Mouse (Mus musculus): ENCODE measurements at regions not wholly inside any gene's neighbourhood (a gene's known extent, or its start where the extent isn't known, plus 50 kb on each side); places are given as distances from the start of the nearest gene placed in this dataset.
"Not testable (repeated sequence)": the region's sequence is repeated elsewhere in the genome, so short reads cannot be mapped to it uniquely, and the experiment has no call there.

DNA sequence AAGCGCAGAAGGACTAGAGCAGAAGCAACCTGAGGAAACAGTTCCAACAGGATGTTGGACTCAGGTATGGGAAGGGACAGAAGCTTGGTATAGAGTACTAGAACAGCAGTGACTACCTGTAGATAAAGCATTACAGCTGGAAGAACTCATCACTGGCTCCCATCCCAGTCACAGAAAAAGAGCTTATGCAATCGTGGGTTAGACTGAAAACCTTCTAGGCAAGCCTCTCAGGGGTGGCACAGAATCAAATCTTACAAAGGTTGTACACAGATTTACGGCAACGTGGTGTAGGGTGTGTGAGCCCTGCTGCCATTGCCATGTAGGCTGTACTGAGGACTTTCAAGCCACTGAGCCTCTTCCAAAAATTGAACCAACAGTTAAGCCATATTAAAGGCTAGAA is 278.6 kb downstream of the Gadd45g start:
- H3K4me1 ChIP-seq: peaks cover 4% of the 10 kb centered on the region; the same call in 1 of the 2 replicates
- no peak overlapping the region for H3K27ac ChIP-seq (replicated peaks)
- no peak for DNase-seq (ENCODE audit: low spot score)
- 86% methylated on average over 4 of the region's 4 CpGs for WGBS
- H3K4me3 ChIP-seq: no peak overlapping the region
- H3K9me3 ChIP-seq: no peaks in the 10 kb centered on the region
- no peaks in the 10 kb centered on the region; the same call in 1 of the 2 replicates for H3K27me3 ChIP-seq (replicated peaks; ENCODE audit: low read depth, poor library complexity, severe bottlenecking)
- no peaks in the 10 kb centered on the region for H3K36me3 ChIP-seq (replicated peaks)

GRCm38 (mm10) chr13:52127751-52128150 is 281.3 kb downstream of the Gadd45g start:
- no peaks in the 10 kb centered on the region for H3K4me1 ChIP-seq
- 85% methylated on average over 9 of the region's 9 CpGs for WGBS

DNA sequence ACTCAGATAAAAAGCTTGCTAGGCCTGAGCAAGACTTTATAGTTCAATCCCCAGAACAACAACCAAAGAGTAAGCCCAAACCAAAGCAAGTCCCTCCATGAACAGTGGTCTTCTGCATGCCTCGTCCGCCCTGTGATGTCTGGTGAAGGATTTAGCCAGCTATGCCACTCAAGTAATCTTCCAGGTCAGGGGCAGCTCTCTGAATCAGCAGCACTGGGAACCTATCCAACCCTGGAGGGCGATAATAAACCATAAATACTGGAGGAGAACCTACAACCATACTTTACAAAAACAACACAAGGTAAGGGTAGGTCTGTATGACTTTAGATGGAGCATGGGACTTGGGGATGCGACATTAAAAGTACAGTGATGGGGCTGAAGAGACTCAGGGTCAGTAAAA is 283.0 kb downstream of the Gadd45g start:
- no peak for DNase-seq (ENCODE audit: low spot score)
- H3K9me3 ChIP-seq: peaks cover 7% of the 10 kb centered on the region; the same call in 1 of the 2 replicates
- H3K27me3 ChIP-seq (replicated peaks; ENCODE audit: low read depth, poor library complexity, severe bottlenecking): no peaks in the 10 kb centered on the region
- H3K27ac ChIP-seq (replicated peaks): no peak overlapping the region
- WGBS: 90% methylated on average over 4 of the region's 4 CpGs
- no peaks in the 10 kb centered on the region for H3K36me3 ChIP-seq (replicated peaks)
- no peaks in the 10 kb centered on the region for H3K4me1 ChIP-seq
- no peak overlapping the region for H3K4me3 ChIP-seq

More at GRCm38 (mm10) chr13:52127751-52128150, 281.3 kb downstream of the Gadd45g start:
- Histone ChIP-seq H3K27me3 (replicated peaks; ENCODE audit: low read depth, poor library complexity, severe bottlenecking) (no peaks in the 10 kb centered on the region; the same call in 1 of the 2 replicates), H3K9me3 (peaks cover 7% of the 10 kb centered on the region; the same call in 1 of the 2 replicates), H3K4me3 (no peak overlapping the region), H3K27ac (replicated peaks) (no peak overlapping the region), H3K36me3 (replicated peaks) (no peaks in the 10 kb centered on the region)
- no peak for DNase-seq (ENCODE audit: low spot score)

DNA sequence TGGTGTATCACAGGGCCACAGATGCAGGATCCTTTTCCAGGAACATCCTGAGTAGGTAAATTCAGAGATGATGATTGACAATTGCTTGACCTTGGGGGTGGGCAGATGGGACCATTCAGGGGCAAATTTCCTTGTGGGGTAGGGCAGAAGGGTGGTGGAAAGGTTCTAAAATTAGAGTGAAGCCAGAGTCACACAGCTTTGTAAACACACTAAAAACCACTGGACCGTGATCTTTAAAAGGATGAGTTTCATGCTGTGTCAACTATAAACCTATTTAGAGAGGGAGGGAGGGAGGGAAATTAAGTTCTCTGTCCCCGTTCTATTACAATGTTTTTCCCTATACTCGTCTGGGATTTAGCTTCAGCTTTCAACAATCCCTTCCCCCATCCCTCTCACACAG is 286.7 kb downstream of the Gadd45g start:
- no peak for DNase-seq (ENCODE audit: low spot score)
- no peak overlapping the region for H3K27ac ChIP-seq (replicated peaks)
- WGBS: 75% methylated on average over 3 of the region's 3 CpGs

GRCm38 (mm10) chr13:52138331-52138945 is 292.0 kb downstream of the Gadd45g start:
- Histone ChIP-seq H3K4me3 (no peak overlapping the region), H3K9me3 (no peaks in the 10 kb centered on the region), H3K36me3 (replicated peaks) (no peaks in the 10 kb centered on the region), H3K27me3 (replicated peaks; ENCODE audit: low read depth, poor library complexity, severe bottlenecking) (0 out of 2 replicates have a peak, but pooled peaks cover 4% of the 10 kb centered on the region), H3K4me1 (peaks cover 8% of the 10 kb centered on the region), H3K27ac (replicated peaks) (no peak overlapping the region)
- no peak for DNase-seq (ENCODE audit: low spot score)
- 82% methylated on average over 6 of the region's 6 CpGs for WGBS

More for the DNA sequence above, 286.7 kb downstream of the Gadd45g start:
- H3K4me3 ChIP-seq: no peak overlapping the region
- H3K36me3 ChIP-seq (replicated peaks): no peaks in the 10 kb centered on the region
- peaks cover 7% of the 10 kb centered on the region; the same call in 1 of the 2 replicates for H3K9me3 ChIP-seq
- no peaks in the 10 kb centered on the region for H3K4me1 ChIP-seq
- 0 out of 2 replicates have a peak, but pooled peaks cover 4% of the 10 kb centered on the region for H3K27me3 ChIP-seq (replicated peaks; ENCODE audit: low read depth, poor library complexity, severe bottlenecking)

- H3K27me3 ChIP-seq (replicated peaks; ENCODE audit: low read depth, poor library complexity, severe bottlenecking): 0 out of 2 replicates have a peak, but pooled peaks cover 4% of the 10 kb centered on the region
- H3K4me3 ChIP-seq: no peak overlapping the region
- no peak overlapping the region for H3K27ac ChIP-seq (replicated peaks)
- no peaks in the 10 kb centered on the region for H3K9me3 ChIP-seq
- H3K36me3 ChIP-seq (replicated peaks): no peaks in the 10 kb centered on the region
- peak; percentile 24 for DNase-seq (ENCODE audit: low spot score)
- 36% methylated on average over 15 of the region's 15 CpGs for WGBS
- H3K4me1 ChIP-seq: peaks cover 8% of the 10 kb centered on the region
Measured at GRCm38 (mm10) chr13:52139140-52139809, 292.8 kb downstream of the Gadd45g start.

GRCm38 (mm10) chr13:52140221-52140620 is 293.7 kb downstream of the Gadd45g start:
- Histone ChIP-seq H3K9me3 (peaks cover 5% of the 10 kb centered on the region; the same call in 1 of the 2 replicates), H3K36me3 (replicated peaks) (no peaks in the 10 kb centered on the region), H3K27ac (replicated peaks) (no peak overlapping the region), H3K4me1 (peaks cover 8% of the 10 kb centered on the region), H3K27me3 (replicated peaks; ENCODE audit: low read depth, poor library complexity, severe bottlenecking) (0 out of 2 replicates have a peak, but pooled peaks cover 4% of the 10 kb centered on the region), H3K4me3 (no peak overlapping the region)
- 76% methylated on average over 6 of the region's 6 CpGs for WGBS
- no peak for DNase-seq (ENCODE audit: low spot score)

DNA sequence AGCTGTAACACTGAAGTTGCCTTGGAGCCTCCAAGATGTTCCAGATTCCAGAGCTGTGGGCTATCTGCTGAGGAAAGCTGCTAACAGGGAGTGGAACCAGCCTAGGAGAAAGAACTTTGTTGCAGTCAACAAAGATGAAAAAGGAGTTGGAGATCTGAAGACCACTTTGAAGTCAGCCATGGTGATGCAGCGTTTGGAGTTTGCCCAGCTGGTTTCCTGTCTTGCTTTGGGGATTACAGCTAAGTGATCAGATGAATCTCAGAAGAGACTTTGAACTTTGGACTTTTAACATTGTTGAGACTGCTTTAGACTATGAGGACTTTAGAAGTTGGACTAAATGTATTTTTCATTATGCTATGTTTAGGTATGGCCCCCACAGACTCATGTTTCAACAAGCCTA is 297.6 kb downstream of the Gadd45g start:
- not testable (repeated sequence) for H3K4me1 ChIP-seq; H3K36me3 ChIP-seq (replicated peaks); DNase-seq (ENCODE audit: low spot score); H3K4me3 ChIP-seq; H3K27me3 ChIP-seq (replicated peaks; ENCODE audit: low read depth, poor library complexity, severe bottlenecking); H3K27ac ChIP-seq (replicated peaks)
- H3K9me3 ChIP-seq: peaks cover 11% of the 10 kb centered on the region; the same call in 1 of the 2 replicates
- WGBS: 79% methylated on average over 1 of the region's 1 CpGs

GRCm38 (mm10) chr13:52145926-52146325 is 299.4 kb downstream of the Gadd45g start:
- WGBS: 85% methylated on average over 5 of the region's 5 CpGs
- no peak overlapping the region for H3K27ac ChIP-seq (replicated peaks)
- no peaks in the 10 kb centered on the region for H3K27me3 ChIP-seq (replicated peaks; ENCODE audit: low read depth, poor library complexity, severe bottlenecking)
- no peak for DNase-seq (ENCODE audit: low spot score)
- H3K36me3 ChIP-seq (replicated peaks): no peaks in the 10 kb centered on the region
- peaks cover 11% of the 10 kb centered on the region; the same call in 1 of the 2 replicates for H3K9me3 ChIP-seq
- H3K4me3 ChIP-seq: no peak overlapping the region
- H3K4me1 ChIP-seq: no peaks in the 10 kb centered on the region

- DNase-seq (ENCODE audit: low spot score): no peak
- Histone ChIP-seq H3K36me3 (replicated peaks) (no peaks in the 10 kb centered on the region), H3K27ac (replicated peaks) (no peak overlapping the region), H3K4me1 (peaks cover 31% of the 10 kb centered on the region), H3K4me3 (no peak overlapping the region), H3K9me3 (peaks cover 6% of the 10 kb centered on the region; the same call in 1 of the 2 replicates), H3K27me3 (replicated peaks; ENCODE audit: low read depth, poor library complexity, severe bottlenecking) (no peaks in the 10 kb centered on the region)
- WGBS: 87% methylated on average over 8 of the region's 8 CpGs
Measured at GRCm38 (mm10) chr13:52150281-52150680, 303.8 kb downstream of the Gadd45g start.

DNA sequence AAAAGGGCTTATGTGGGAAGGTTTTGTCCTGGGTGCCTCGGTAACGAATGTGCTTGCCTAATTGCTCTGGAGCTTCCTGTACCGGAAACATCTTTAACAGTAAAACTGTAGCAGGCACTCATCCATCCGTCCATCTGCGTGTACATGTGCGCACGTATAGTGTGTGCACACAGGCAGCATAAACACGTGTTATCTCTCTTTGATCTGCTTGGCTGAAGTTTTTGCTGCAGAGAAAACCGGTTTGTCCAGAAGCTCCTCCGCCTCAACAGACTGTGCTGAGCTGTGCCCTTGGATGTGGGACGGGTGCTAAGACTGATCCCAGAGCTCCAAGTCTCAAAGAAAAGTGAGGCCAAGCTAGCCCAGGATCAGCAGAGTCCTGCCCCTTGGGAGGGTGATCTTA is 305.3 kb downstream of the Gadd45g start:
- Histone ChIP-seq H3K4me1 (peaks cover 38% of the 10 kb centered on the region), H3K27ac (replicated peaks) (peak overlapping the region; percentile 32; the same call in 1 of the 2 replicates), H3K36me3 (replicated peaks) (no peaks in the 10 kb centered on the region), H3K9me3 (no peaks in the 10 kb centered on the region), H3K4me3 (no peak overlapping the region), H3K27me3 (replicated peaks; ENCODE audit: low read depth, poor library complexity, severe bottlenecking) (no peaks in the 10 kb centered on the region)
- DNase-seq (ENCODE audit: low spot score): peak; percentile 37
- 78% methylated on average over 11 of the region's 11 CpGs for WGBS

DNA sequence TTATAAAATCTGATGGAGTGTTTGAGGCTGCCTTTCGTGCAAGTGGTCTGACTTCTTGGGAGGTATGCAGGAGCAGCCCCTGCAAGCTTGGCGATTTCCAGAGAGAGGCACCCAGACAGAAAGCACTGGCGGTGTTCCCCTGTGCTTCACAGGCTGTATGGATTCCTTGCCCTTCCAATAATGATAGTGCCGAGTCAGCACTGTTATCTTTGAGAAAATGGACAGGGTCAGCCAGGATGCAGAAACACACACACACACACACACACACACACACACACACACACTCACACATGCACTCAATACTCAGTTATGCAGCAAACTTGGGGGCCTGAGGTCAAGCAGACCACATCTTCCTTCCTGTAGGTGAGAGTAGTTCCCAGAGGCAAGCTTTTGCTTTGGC is 305.7 kb downstream of the Gadd45g start:
- peak overlapping the region; percentile 32; the same call in 1 of the 2 replicates for H3K27ac ChIP-seq (replicated peaks)
- H3K27me3 ChIP-seq (replicated peaks; ENCODE audit: low read depth, poor library complexity, severe bottlenecking): no peaks in the 10 kb centered on the region
- 65% methylated on average over 4 of the region's 4 CpGs for WGBS
- no peak for DNase-seq (ENCODE audit: low spot score)
- H3K4me3 ChIP-seq: no peak overlapping the region
- H3K4me1 ChIP-seq: peaks cover 38% of the 10 kb centered on the region
- H3K9me3 ChIP-seq: no peaks in the 10 kb centered on the region
- no peaks in the 10 kb centered on the region for H3K36me3 ChIP-seq (replicated peaks)

DNA sequence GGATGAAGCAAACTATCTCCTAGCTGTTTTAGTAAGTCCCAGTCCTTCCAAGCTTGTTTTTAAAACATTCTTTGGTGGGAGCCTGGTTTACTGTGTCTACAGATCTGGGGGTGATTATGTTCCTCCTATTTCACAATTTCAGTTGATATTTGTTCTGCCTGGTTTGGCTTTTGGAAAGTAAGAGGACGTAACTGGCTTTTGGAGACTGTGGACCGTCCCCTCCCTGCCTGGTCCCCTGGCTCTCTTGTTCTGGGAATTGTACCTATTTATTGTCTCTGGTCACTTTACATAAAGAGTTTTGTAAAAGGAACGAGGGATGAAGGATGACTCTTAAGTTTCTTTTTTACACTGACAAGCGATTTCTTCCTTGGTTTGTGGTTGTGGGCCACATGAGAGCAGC is 306.6 kb downstream of the Gadd45g start:
- WGBS: 81% methylated on average over 4 of the region's 4 CpGs
- H3K4me1 ChIP-seq: peaks cover 38% of the 10 kb centered on the region
- H3K27me3 ChIP-seq (replicated peaks; ENCODE audit: low read depth, poor library complexity, severe bottlenecking): no peaks in the 10 kb centered on the region
- H3K9me3 ChIP-seq: no peaks in the 10 kb centered on the region
- no peak for DNase-seq (ENCODE audit: low spot score)
- H3K4me3 ChIP-seq: no peak overlapping the region
- H3K36me3 ChIP-seq (replicated peaks): no peaks in the 10 kb centered on the region
- H3K27ac ChIP-seq (replicated peaks): no peak overlapping the region
